Mouse (Mus musculus) brain, adult 2 months (tissue): ENCODE results near the gene Ndufv1.
"Not testable (repeated sequence)": the region's sequence is repeated elsewhere in the genome, so short reads cannot be mapped to it uniquely, and the experiment has no call there.

Experiments
- DNase-seq: peaks from one replicate; pipeline ENCODE4 v3.0.0; 2011; ENCODE audit warnings: low read depth, low spot score

Ndufv1 gene

GRCm38 (mm10) chr19:4012432-4013022 is at the start of gene Ndufv1:
Gene Ndufv1 (minus strand): TSS chr19:4012806.
- DNase-seq: peak; percentile 100

DNA sequence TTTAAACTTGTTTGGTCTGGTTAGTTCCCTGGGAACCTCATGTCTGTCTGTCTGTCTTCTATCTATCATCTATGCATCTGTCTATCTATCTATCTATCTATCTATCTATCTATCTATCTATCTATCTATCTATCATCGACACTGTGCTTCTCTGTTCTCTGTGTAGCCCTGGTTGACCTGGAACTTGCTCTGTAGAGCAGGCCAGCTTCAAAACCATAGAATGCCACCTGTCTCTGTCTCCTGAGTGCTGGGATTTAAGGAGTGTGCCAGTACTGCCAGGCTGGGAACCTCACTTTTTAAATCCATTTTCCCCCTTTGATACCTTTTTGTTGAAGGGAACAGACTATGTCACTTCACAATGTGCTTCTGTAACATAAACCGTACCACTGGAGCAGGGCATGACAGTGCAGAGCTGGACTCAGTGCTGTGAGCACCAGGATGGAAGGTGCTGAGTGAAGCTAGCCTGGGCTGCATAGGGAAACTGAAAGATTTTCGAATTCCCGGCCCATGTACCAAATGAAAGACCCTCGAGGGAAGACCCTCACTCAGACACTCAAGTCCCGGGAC is 48.4 kb upstream of the Ndufv1 start:
- no peak for DNase-seq

DNA sequence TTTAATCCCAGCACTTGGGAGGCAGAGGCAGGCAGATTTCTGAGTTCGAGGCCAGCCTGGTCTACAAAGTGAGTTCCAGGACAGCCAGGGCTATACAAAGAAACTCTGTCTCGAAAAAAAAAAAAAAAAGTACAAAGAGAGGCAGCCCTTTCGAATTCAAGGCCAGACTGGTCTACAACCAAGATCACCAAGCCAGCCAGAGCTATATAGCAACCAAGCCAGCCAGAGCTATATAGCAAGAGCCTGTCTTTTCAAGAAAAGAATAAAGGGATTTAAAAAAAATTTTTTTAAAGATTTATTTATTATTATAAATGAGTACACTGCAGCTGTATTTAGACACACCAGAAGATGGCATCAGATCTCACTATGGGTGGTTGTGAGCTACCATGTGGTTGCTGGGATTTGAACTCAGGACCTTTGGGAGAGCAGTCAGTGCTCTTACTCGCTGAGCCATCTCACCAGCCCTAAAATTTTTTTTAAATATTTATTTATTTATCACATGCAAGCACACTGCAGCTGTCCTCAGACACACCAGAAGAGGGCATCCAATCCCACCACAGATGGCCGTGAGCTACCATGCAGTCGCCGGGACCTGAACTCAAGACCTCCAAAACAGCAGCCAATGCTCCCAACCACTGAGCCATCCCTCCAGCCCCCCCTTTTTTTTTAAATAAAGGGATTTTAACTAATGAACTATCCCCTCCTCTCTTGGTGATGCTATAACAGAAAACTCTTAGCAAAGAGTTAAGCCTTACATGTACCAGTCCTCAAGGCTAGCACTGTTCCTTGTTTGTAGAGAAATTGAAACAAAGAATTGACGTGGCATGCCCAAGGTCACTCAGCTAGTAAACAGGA is 47.7 kb upstream of the Ndufv1 start:
- DNase-seq: not testable (repeated sequence)

GRCm38 (mm10) chr19:4059069-4059740 is 46.6 kb upstream of the Ndufv1 start, which contains the start of gene Gstp3:
Gene Gstp3 (minus strand): TSS chr19:4059569.
- DNase-seq: no peak

GRCm38 (mm10) chr19:4058581-4058980 is 46.0 kb upstream of the Ndufv1 start:
- no peak for DNase-seq

- no peak for DNase-seq
Measured at GRCm38 (mm10) chr19:4057962-4058361, 45.4 kb upstream of the Ndufv1 start.

DNA sequence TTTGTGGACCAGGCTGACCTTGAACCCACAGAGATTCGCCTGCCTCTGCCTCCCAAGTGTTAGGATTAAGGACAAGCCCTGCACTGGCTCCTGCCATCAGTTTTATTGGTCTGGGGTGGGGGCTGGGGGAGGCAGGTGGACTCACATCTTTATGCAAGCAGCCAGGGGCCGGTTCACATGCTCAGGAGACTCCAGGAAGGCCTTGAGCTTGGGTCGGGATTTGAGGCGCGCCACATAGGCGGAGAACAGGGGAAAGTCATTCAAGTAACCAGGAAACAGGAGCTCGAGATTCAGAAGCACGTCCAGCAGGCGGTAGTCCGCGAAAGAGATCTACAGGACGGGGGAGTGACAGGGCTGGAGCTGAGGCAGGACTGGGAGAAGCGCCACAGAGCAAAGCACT is 44.8 kb upstream of the Ndufv1 start:
- no peak for DNase-seq

- no peak for DNase-seq
Measured at GRCm38 (mm10) chr19:4056727-4057126, 44.1 kb upstream of the Ndufv1 start.

DNA sequence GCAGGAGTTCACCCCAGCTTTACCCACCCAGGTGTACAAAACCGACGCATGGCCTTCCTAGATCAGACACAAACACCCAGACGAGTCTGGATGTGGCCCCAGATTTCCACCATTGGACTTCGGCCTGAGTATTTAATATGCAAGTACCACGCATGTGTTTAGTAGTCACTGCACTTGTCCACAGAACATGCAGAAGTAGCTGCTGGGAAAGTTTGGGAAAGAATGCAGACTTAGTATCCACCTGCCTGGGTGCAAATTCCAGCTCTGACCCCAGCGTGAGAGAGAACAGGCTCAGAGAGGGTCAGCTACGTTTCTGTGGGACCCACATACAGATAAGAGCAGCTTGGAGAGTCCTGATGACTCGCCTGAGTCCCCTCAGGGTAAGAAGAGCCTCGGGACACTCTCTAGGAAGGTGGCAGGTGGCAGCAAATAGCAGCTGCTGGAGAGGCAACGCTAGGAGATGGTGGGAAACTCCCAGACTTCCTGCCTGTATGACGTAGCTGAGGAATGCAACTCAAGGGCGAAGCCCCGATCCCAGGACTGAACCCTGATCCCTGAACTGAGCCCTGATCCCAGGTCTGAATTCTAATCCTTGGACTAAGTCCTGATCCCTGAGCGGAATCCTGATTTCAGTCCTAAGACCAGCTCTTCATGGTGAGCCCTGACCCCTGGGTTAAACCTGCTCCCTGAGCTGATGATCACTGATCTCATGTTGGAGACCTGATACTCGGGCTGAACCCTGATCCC is 43.5 kb upstream of the Ndufv1 start:
- DNase-seq: no peak

DNA sequence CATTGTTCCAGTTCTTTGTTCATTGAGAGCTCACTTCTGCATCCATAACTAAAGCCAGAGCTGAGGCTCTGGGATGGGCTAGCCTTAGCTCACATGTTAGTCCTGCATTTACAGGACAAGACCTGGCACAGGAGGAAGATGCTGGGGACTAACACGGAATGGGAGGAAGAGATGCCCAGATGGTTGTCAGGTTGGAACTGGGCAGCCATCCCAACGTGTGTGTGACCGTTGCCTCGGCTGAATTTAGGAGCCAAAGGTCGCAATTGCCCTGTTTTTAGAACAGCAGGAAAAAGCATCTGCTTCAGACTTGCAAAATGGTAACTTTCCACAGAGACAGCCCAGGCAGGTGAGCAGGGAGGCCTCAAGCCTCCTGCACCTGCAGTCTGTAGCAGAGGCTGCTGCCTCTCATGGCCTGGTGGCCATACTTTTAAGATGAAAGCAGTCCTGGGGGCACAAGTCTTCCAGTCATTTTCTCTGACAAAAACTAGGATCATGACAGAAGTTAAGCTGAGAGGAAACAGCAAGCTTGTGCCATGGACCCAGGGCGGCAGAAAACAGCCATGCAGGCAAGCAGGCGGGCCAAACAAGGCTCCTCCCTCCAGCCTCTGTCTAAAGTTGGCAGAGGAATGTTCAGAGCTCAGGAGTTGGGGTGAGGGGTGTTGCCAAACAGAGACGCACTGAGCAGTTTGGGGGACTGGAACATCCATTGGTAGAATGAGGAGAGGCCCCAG is 42.8 kb upstream of the Ndufv1 start:
- peak; percentile 91 for DNase-seq

DNA sequence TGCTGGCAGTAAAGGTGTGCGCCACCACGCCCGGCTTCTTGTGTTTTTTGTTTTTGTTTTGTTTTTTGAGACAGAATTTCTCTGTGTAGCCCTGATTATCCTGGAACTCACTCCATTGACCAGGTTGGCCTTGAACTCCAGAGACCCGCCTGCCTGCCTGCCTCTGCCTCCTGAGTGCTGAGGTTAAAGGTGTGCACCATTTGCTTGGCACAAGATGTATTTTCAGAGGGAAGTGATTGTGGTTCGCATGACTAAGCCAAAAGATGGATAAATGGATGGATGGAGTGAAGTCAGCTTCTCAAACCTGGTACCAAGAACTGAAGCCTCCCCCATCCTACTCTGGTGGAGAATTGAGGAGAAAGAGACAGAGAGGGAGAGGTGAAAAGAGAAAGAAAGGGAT is 42.0 kb upstream of the Ndufv1 start:
- no peak for DNase-seq

- no peak for DNase-seq
Measured at GRCm38 (mm10) chr19:4052516-4053030, 40.0 kb upstream of the Ndufv1 start.

- DNase-seq: peak; percentile 62
Measured at GRCm38 (mm10) chr19:4051741-4052515, 39.3 kb upstream of the Ndufv1 start.

- no peak for DNase-seq
Measured at GRCm38 (mm10) chr19:4051016-4051415, 38.4 kb upstream of the Ndufv1 start.

- not testable (repeated sequence) for DNase-seq
Measured at GRCm38 (mm10) chr19:4049069-4049468, 36.5 kb upstream of the Ndufv1 start.

DNA sequence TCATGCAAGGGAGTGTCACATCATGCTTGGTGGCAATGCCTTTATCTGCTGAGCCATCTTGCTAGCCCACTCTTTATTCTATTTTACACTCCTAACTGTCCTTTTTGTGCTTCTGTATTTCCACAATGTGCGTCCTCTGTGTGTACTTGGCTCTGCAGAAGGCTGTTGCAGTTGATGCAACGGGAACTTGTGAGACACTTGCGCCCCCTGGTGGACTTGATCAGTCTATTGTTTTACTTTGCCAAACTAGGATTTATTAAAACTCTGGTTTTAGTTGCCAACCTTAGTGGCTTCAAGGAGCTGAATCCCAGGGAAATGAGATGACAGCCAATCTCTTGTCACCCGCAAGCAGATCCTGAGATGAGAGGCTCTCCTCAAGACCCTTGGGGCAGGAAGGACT is 35.3 kb upstream of the Ndufv1 start:
- DNase-seq: peak; percentile 94

- DNase-seq: no peak
Measured at GRCm38 (mm10) chr19:4046866-4047254, 34.3 kb upstream of the Ndufv1 start.

DNA sequence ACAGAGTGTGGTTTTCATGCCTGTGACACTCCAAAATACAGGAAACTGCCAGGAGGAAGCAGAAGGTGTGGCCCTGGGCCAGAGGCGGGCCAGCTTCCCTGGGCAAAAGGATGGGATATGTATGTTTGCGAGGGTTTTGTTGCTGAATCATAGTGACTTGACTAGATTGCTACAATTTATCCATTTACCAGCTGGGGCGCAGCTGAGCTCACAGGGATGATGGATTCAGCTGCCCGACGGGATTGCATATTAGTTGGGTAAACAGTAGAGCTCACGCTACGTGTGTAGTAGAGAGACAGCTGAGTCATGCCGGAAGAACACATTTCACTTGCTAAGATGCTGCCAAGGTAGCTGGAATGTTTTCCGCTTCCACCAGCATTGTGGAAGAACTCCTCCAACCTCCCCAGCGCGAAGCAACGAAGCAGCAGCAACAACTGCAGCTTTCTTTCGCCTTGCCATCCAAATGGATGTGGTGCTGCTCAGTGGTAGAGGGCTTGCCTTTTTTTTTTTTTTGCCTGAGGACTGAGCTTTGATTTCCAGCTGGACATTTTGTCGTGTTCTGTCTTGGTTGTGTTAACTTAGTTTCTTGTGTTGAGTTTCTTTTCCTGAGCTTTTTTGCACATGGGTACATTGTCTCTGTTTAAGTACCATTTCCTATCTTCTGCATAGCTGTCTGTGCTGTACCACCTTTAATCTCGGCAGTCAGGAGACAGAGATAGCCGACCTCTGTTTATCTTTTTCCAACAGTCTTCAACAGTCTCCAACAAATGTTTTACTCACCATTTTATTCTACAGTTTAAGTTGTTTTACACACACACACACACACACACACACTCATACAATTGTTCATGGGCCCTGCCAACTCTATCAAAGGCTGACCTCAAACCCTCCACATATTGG is 33.6 kb upstream of the Ndufv1 start, which contains the start of gene Gstp2:
Gstp2 (minus strand) TSS at position 58 of the 900 bp plus-strand sequence.
- peak; percentile 97 for DNase-seq

DNA sequence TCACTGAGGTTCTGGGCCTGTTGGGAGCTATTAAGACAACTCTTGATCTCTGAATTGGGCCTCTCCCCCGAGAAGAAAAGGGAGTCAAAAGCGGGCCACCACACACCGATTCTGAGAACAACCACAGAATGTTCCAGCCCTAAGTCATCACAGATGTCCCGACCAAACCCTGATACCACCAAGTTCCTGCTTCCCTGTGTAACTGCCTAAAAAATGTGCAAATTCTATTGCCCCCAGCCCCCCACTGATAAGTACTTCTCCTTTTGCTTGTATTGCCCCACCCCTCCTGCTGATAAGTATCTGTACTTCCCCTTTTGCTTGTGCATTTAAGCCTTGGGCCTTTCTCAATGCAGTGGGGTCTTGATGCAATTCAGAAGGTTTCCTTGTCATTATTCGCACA is 31.5 kb upstream of the Ndufv1 start:
- not testable (repeated sequence) for DNase-seq
